Mouse (Mus musculus) liver, embryonic 16.5 days (tissue): ENCODE data around the gene Acsm4. TPM values are rescaled to one million over a fixed set of nuclear protein-coding genes. Genes with fewer than 3 reads are reported as not detected.

Experiments
- ATAC-seq: fragments of 200-750 bp; cut with Nextera tagmentation; 2 replicates; pipeline ENCODE4 v1.8.0; 2017; ENCODE audit warnings: low read depth, mild to moderate bottlenecking, moderate number of reproducible peaks, moderate library complexity
- H3K27ac ChIP-seq: fragments of 300-500 bp; sonication (generic); 2 replicates; pipeline ENCODE4 v1.5.1; 2014; ENCODE audit warnings: mild to moderate bottlenecking, low read length
- H3K27me3 ChIP-seq: fragments of 300-500 bp; sonication (generic); 2 replicates; pipeline ENCODE4 v1.6.1; 2014; ENCODE audit warnings: low read depth, low read length, mixed read lengths; ENCODE audit not compliant: control insufficient read depth, insufficient read depth
- H3K36me3 ChIP-seq: fragments of 300-500 bp; sonication (generic); 2 replicates; pipeline ENCODE4 v1.6.1; 2014; ENCODE audit warnings: mild to moderate bottlenecking; ENCODE audit not compliant: control insufficient read depth, insufficient read depth
- H3K4me1 ChIP-seq: fragments of 300-500 bp; sonication (generic); 2 replicates; pipeline ENCODE4 v1.6.1; 2014; ENCODE audit warnings: low read depth, low read length, mixed read lengths; ENCODE audit not compliant: control insufficient read depth
- H3K4me2 ChIP-seq: fragments of 300-500 bp; sonication (generic); 2 replicates; pipeline ENCODE4 v1.6.1; 2014; ENCODE audit warnings: low read depth, low read length, mixed read lengths
- H3K4me3 ChIP-seq: fragments of 300-500 bp; sonication (generic); 2 replicates; pipeline ENCODE4 v1.5.1; 2014; ENCODE audit warnings: low read depth, mild to moderate bottlenecking, low read length
- H3K9ac ChIP-seq: fragments of 300-500 bp; sonication (generic); 2 replicates; pipeline ENCODE4 v1.6.1; 2014; ENCODE audit warnings: low read depth, low read length
- H3K9me3 ChIP-seq: fragments of 300-500 bp; sonication (generic); replicated peaks from 2 replicates; pipeline ENCODE4 v1.6.1; 2016; ENCODE audit warnings: low read length; ENCODE audit not compliant: control insufficient read depth
- WGBS: fragments of 180-500 bp; shearing (Covaris S2); extraction: QIAGEN DNeasy Blood & Tissue Kit; methylation state at CpG from one replicate; pipeline ENCODE4 v1.1.7; 2014; ENCODE audit not compliant: insufficient replicate concordance; 5-methylcytosine and 5-hydroxymethylcytosine counted together
- polyA plus RNA-seq: library from polyadenylated mRNA; unstranded; fragments of >200 nt; fragmentation: Nextera tagmentation; extraction: Ambion mirVana; gene quantifications from 2 replicates; pipeline ENCODE4 v1.2.1, GENCODE M21; 2015

Acsm4 gene
- not detected in 2 replicates for polyA plus RNA-seq

GRCm38 (mm10) chr7:119689726-119690125, at the start of gene Acsm4:
Gene Acsm4, plus strand, starts transcription at chr7:119690026.
- no peak within 1 kb of the TSS for H3K4me3 ChIP-seq
- H3K9ac ChIP-seq: no peak within 1 kb of the TSS
- no peak within 1 kb of the TSS for H3K27ac ChIP-seq
- WGBS: 56% methylated on average over 5 of the region's 5 CpGs
- H3K27me3 ChIP-seq: no peaks in the 10 kb centered on the region
- no peaks in the 10 kb centered on the region for H3K4me1 ChIP-seq
- no peak within 1 kb of the TSS for H3K4me2 ChIP-seq
- ATAC-seq: no peak
- no peaks in the 10 kb centered on the region for H3K36me3 ChIP-seq
- H3K9me3 ChIP-seq: no peaks in the 10 kb centered on the region

GRCm38 (mm10) chr7:119642307-119642706, 47.5 kb upstream of the Acsm4 start:
- WGBS: 54% methylated on average over 5 of the region's 5 CpGs
- H3K36me3 ChIP-seq: no peaks in the 10 kb centered on the region
- ATAC-seq: no peak
- H3K4me3 ChIP-seq: no peak overlapping the region
- no peaks in the 10 kb centered on the region for H3K9me3 ChIP-seq
- no peak overlapping the region for H3K27ac ChIP-seq
- H3K4me2 ChIP-seq: no peak overlapping the region
- no peaks in the 10 kb centered on the region for H3K27me3 ChIP-seq
- no peaks in the 10 kb centered on the region for H3K4me1 ChIP-seq
- no peak overlapping the region for H3K9ac ChIP-seq

GRCm38 (mm10) chr7:119667893-119668292, 21.9 kb upstream of the Acsm4 start:
- Histone ChIP-seq H3K36me3 (no peaks in the 10 kb centered on the region), H3K27me3 (no peaks in the 10 kb centered on the region), H3K27ac (no peak overlapping the region), H3K4me3 (no peak overlapping the region), H3K4me2 (no peak overlapping the region), H3K4me1 (no peaks in the 10 kb centered on the region), H3K9me3 (no peaks in the 10 kb centered on the region), H3K9ac (no peak overlapping the region)
- ATAC-seq: 0 out of 2 replicates have a peak, but pooled peaks have one; percentile 37
- WGBS: 46% methylated on average over 3 of the region's 3 CpGs

GRCm38 (mm10) chr7:119670395-119670794, 19.4 kb upstream of the Acsm4 start:
- H3K4me1 ChIP-seq: no peaks in the 10 kb centered on the region
- H3K36me3 ChIP-seq: no peaks in the 10 kb centered on the region
- H3K27me3 ChIP-seq: no peaks in the 10 kb centered on the region
- no peaks in the 10 kb centered on the region for H3K9me3 ChIP-seq
- no peak overlapping the region for H3K9ac ChIP-seq
- H3K4me3 ChIP-seq: no peak overlapping the region
- H3K27ac ChIP-seq: no peak overlapping the region
- WGBS: 53% methylated on average over 5 of the region's 5 CpGs
- ATAC-seq: 0 out of 2 replicates have a peak, but pooled peaks have one; percentile 27
- no peak overlapping the region for H3K4me2 ChIP-seq

- Histone ChIP-seq H3K9ac (no peak overlapping the region), H3K27me3 (no peaks in the 10 kb centered on the region), H3K27ac (no peak overlapping the region), H3K4me1 (no peaks in the 10 kb centered on the region), H3K36me3 (no peaks in the 10 kb centered on the region), H3K4me2 (no peak overlapping the region), H3K9me3 (no peaks in the 10 kb centered on the region), H3K4me3 (no peak overlapping the region)
- WGBS: 35% methylated on average over 6 of the region's 6 CpGs
- ATAC-seq: no peak
Observed at GRCm38 (mm10) chr7:119670925-119671324, 18.9 kb upstream of the Acsm4 start.

GRCm38 (mm10) chr7:119673465-119673864, 16.4 kb upstream of the Acsm4 start:
- no peak overlapping the region for H3K27ac ChIP-seq
- WGBS: 18% methylated on average over 6 of the region's 6 CpGs
- no peaks in the 10 kb centered on the region for H3K9me3 ChIP-seq
- no peaks in the 10 kb centered on the region for H3K36me3 ChIP-seq
- ATAC-seq: no peak
- no peak overlapping the region for H3K9ac ChIP-seq
- no peaks in the 10 kb centered on the region for H3K4me1 ChIP-seq
- H3K4me2 ChIP-seq: no peak overlapping the region
- H3K4me3 ChIP-seq: no peak overlapping the region
- H3K27me3 ChIP-seq: no peaks in the 10 kb centered on the region

GRCm38 (mm10) chr7:119680107-119680506, 9.7 kb upstream of the Acsm4 start:
- Histone ChIP-seq H3K4me1 (no peaks in the 10 kb centered on the region), H3K9me3 (no peaks in the 10 kb centered on the region), H3K4me2 (no peak overlapping the region), H3K27me3 (no peaks in the 10 kb centered on the region), H3K9ac (no peak overlapping the region), H3K27ac (no peak overlapping the region), H3K4me3 (no peak overlapping the region), H3K36me3 (no peaks in the 10 kb centered on the region)
- WGBS: 52% methylated on average over 8 of the region's 8 CpGs
- ATAC-seq: no peak

GRCm38 (mm10) chr7:119682699-119683098, 7.1 kb upstream of the Acsm4 start:
- no peak for ATAC-seq
- Histone ChIP-seq H3K9me3 (no peaks in the 10 kb centered on the region), H3K4me3 (no peak overlapping the region), H3K4me1 (no peaks in the 10 kb centered on the region), H3K36me3 (no peaks in the 10 kb centered on the region), H3K4me2 (no peak overlapping the region), H3K27ac (no peak overlapping the region), H3K27me3 (no peaks in the 10 kb centered on the region), H3K9ac (no peak overlapping the region)
- WGBS: 35% methylated on average over 4 of the region's 4 CpGs

- Histone ChIP-seq H3K4me1 (no peaks in the 10 kb centered on the region), H3K4me2 (no peak overlapping the region), H3K4me3 (no peak overlapping the region), H3K27ac (no peak overlapping the region), H3K9ac (no peak overlapping the region), H3K9me3 (no peaks in the 10 kb centered on the region), H3K36me3 (no peaks in the 10 kb centered on the region), H3K27me3 (no peaks in the 10 kb centered on the region)
- no peak for ATAC-seq
- 64% methylated on average over 4 of the region's 4 CpGs for WGBS
Observed at GRCm38 (mm10) chr7:119692302-119692701, 2.5 kb downstream of the Acsm4 start.
